Mouse (Mus musculus): Measurements from ENCODE around the gene Paxx.
A peak's percentile ranks its signal among the peaks of the same experiment; 100 is the strongest.
"Not testable (repeated sequence)": the region's sequence is repeated elsewhere in the genome, so short reads cannot be mapped to it uniquely, and the experiment has no call there.

Gene Paxx

GRCm38 (mm10) chr2:25441067-25441466, 19.8 kb downstream of the Paxx start:
- DNase-seq = peak; percentile 61

DNA sequence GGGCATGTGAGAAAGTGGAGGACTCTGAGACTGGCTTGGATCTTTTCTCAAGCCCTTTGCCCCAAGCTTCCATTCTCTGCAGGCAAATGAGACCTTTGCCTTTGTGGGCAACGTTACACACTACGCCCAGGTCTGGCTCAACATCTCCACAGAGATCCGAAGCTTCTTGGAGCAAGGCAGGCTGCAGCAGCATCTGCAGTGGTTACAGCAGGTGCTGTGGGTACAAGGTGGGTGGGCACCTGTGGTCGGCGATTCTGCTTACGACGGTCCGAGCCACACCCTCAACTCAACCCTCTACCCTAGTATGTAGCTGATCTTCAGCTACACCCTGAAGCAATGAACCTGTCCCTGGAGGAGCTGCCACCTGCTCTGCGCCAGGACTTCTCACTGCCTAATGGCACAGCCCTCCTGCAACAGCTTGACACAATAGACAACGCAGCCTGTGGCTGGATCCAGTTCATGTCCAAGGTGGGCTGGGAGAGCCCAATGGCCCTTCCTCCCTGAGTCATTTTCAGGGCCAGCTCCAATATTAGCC, 24.5 kb downstream of the Paxx start:
- DNase-seq = peak; percentile 60

DNA sequence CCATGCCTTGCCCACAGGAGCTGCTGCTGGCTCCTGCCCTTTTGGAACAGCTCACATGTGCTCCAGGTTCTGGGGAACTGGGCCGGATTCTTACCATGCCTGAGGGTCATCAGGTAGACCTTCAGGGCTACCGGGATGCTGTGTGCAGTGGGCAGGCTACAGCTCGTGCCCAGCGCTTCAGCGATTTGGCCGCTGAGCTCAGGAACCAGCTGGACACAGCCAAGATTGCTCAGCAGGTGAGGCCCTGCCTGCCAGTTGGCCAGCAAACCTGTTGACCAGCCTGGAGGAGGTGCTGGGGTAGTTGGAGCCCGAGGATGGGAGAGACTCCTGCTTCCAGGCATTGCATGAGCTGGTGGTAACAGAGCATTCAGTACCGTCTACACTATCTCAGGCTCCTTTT, 26.6 kb downstream of the Paxx start:
- DNase-seq = peak; percentile 98

GRCm38 (mm10) chr2:25433101-25433500, 27.8 kb downstream of the Paxx start:
- peak; percentile 70 for DNase-seq

DNA sequence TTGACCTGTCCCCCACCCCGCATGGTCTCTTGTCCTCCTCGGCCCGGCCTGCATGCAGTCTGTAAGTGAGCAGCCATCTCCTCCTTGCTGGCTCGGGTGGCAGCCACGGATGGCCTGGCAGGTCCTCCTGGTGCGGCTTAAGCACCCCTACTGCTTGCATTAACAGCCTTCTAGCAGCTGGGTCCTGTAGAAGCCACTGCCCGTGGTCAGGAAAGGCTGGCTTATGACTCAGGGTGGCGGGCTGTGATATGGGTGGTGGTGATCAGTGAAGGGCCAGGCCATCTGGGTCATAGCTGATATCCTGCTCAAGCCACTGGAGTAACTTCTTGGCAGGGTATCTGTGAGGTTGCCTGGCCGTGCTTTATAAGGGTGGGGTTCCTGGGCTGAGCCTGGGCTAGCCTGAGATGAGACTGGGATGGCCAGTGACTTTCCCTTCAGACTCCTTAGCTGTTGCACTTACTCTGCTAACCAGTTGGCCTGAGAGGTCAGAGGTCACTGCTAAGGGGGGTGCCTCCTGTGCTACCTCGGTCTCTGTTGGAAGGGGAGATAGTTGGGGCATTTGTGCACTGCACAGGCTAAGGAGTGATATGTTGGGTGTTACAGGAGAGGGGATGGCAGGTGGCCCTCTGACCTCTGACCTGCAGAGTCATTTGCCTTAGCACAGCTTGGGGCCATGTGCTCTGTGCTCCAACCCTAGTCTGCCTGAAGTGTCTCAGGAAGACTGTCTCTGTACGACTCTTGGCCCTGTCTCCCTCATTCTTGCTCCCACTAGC, 28.4 kb downstream of the Paxx start:
- peak; percentile 70 for DNase-seq

- DNase-seq = peak; percentile 67
Measured at GRCm38 (mm10) chr2:25431308-25431855, 29.5 kb downstream of the Paxx start.

- peak; percentile 75 for DNase-seq
Measured at GRCm38 (mm10) chr2:25430395-25431233, 30.3 kb downstream of the Paxx start.

DNA sequence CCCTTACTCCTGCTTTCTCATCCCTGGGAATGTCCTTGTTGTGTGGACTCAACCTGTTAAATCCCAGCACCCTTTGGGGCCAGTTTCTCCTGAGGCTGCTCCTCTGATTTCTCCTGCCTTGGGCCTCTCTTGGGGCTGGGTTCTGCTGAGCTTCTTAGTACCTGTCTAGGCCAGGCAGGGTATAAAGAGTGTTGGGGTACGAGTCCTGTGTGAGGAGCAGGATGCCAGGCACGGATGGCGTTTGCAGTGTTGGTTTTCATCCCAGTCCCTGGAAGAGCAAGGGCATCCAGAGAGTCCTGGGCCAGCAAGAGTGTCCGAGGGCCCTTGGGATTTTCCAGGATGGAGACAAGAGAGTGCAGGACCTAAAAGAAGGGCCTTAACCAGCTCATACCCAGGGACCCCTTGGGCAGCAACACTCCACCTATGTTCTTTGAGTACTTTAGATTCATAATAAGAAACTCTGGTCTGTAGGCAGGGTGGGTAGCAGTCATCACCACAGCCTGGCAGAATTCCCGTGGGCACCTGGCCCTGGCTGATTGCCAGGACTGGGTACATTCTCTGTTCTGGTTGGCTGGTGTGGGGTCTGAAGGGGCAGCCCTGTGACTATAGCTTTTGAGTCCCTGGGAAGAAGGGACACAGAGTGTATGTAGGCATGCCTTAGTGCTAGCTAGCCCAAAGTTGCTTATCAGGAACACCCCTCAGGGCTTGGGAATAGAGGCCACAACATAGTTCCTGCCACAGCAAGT, 31.3 kb downstream of the Paxx start:
- peak; percentile 84 for DNase-seq

DNA sequence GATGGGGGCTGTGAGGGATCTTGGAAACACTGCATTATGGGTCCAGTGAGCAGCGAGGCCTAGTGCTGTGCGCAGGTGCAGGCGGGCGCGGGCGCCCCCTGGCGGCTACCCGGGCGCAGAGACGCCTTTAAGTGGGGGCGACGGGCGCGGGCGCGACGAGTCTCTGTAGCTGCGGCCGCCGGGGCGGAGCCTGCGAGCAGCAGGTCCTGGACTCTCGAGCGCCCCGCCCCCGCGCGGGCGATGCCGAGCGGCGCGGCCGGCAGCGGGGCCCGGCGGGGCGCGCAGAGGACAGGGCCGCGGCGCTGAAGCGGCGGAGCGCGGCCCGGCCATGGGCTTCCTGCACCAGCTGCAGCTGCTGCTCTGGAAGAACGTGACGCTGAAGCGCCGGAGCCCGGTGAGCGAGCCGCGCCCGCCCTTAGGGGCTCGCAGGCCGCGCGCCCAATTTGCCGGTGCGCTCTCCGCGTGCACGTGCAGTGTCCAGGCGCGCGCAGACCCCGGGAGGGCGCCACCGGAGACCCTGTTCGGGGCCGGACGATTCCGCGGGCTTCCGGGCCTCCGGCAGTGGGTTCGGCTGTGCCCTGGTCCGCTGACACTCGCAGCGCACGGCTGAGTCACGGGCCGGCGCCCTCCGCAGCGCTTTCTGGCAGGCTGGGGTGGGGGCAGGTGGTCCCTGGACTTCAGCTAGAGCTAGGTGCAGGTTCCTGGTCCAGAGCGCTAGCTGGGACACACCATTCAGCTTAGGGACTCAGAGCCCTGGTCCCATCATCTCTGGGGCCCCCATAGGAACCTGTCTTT, 32.3 kb downstream of the Paxx start, which contains the start of gene Abca2:
Abca2 (plus strand) TSS at position 262 of the 795 bp plus-strand sequence.
- peak; percentile 98 for DNase-seq

DNA sequence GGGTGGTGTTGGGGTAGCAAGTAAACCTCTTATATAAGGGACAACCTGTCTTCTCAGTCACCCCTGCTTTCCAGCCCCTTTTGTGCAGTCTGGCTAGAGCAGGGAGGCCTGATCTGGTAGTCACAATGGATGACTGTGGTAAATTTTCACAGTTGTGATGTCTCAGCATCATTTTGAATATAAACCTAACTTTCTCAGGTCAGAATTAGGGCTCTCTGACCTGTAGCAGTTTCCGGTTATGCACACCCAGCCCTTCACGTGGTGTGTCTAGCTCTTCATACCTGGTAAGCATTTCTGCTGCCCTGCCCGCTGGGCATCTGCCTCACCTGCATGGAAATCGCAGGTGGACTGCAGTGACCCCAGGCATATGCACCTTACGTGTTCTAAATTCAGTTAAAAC, 33.6 kb downstream of the Paxx start:
- peak; percentile 58 for DNase-seq

GRCm38 (mm10) chr2:25426721-25427191, 34.1 kb downstream of the Paxx start:
- DNase-seq = peak; percentile 78

GRCm38 (mm10) chr2:25425481-25425880, 35.4 kb downstream of the Paxx start:
- peak; percentile 75 for DNase-seq

DNA sequence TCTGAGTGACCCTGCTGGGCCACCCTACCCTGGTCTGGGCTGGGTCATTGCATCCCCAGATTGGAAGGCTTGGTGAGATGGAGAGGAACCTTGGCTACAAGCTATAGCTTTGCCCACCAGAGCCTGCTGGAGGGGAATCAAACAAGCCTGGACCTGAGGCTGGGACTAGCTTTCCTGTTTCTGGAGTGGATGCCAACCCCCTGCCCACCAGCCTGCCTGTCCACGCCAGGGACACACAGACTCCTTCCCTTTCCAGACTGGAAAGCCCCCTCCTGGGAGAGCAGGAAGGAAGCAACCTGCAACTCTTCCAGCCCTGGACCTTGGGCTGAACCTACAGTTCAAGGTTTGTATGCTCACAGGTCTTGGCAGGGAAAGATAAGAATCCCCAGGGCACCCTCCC, 37.3 kb downstream of the Paxx start:
- no peak for DNase-seq

DNA sequence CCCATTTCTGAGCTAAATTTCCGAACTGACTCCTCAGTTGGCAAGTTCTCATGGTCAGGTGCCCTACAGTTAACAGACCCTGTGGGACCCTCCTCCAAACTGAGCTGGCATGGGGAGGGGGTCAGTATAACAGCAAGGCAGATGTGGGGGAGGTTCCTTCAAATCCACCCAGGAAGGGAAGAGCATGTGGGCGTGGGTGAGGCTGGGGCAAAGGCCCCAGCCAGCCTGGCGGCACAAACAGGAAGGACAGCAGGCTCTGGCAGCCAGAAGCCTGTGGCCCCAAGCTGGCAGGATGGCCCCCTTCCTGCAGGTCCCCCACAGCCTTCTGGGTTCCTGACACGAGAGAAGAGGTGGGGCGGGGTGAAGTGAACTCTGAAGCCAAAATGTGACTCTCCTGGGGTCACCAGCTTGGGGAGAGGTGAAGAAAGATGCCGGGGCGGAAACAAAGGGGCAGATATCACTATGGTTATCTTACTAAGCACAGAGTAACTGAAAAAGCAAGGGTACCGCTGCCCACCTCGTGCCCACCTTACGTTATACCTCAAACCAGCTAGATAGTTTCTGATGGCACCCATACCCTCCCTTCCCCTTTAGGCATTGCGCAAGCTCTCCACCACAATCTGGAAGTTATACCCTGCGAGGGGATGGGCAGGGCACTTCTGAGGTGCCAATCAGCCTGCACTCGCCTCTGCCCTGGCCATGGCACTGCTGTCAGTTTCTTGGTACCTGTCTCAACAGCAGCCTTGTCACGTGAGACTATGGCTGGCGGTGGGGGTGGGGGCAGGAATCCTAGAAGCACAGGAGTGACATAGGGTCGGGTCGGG, 38.1 kb downstream of the Paxx start, which contains the start of gene Fut7:
Fut7 (plus strand) TSS at position 681 of the 824 bp plus-strand sequence.
- DNase-seq = peak; percentile 67

GRCm38 (mm10) chr2:25421896-25422295, 39.0 kb downstream of the Paxx start:
- DNase-seq = peak; percentile 63

DNA sequence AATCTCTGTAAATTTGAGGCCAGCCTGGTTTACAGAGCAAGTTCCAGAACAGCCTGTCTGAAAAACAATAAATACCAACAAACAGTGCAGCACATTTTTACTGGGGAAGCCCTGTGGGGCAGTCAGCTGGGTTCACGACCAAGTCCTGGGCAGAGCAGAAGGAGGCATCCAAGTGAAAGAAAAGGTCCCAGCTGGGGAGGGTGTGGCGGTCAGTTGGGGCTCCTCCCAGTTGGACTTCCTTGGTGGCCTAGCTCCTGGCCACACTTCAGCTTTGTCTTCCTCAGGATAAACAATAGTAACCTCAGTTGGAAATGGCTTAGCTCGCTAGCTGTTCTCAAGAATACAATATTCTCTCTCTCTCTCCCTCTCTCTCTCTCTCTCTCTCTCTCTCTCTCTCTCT, 43.5 kb downstream of the Paxx start:
- DNase-seq = peak; percentile 36

GRCm38 (mm10) chr2:25413436-25413835, 47.5 kb downstream of the Paxx start:
- not testable (repeated sequence) for DNase-seq

DNA sequence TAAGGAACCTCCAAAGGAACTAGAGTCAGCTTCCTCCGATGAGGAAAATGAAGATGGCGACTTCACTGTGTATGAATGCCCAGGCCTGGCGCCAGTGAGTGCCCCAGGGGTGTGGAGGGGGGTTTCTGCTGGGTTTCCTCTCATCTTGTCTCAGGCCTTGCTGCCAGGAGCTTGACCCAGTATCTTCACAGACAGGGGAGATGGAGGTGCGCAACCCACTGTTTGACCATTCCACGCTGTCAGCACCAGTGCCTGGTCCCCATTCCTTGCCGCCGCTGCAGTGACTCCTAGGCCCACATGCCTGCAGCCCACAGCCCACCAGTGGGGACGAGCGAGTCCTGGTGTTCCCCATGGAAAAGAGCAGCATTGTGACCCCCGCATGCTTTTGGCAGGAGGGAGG, 52.0 kb downstream of the Paxx start:
- DNase-seq = peak; percentile 28
